Mouse (Mus musculus) thymus, adult 2 months (tissue): Measurements from ENCODE around the gene Dffa.

Source experiments
- CTCF ChIP-seq: fragments of 200-500 bp; IDR thresholded peaks from 2 replicates; pipeline ENCODE4 v1.5.1; 2012; ENCODE audit warnings: mild to moderate bottlenecking, control low read depth, low read length, moderate library complexity, borderline replicate concordance; ENCODE audit not compliant: control insufficient read depth, poor library complexity, insufficient read depth; ENCODE audit errors: extremely low read depth
- POLR2A ChIP-seq: fragments of 200-500 bp; IDR thresholded peaks from 2 replicates; pipeline ENCODE4 v1.6.1; 2012; ENCODE audit warnings: mild to moderate bottlenecking, low read length, control low read depth, moderate library complexity; ENCODE audit not compliant: control insufficient read depth, poor library complexity, insufficient read depth; ENCODE audit errors: extremely low read depth

- TF ChIP-seq CTCF, result no peak
- TF ChIP-seq POLR2A, result no peak
Observed at GRCm38 (mm10) chr4:149123432-149123831, 19.5 kb downstream of the Dffa start.
